Mouse (Mus musculus): ENCODE results near the gene Cux1.

DNA sequence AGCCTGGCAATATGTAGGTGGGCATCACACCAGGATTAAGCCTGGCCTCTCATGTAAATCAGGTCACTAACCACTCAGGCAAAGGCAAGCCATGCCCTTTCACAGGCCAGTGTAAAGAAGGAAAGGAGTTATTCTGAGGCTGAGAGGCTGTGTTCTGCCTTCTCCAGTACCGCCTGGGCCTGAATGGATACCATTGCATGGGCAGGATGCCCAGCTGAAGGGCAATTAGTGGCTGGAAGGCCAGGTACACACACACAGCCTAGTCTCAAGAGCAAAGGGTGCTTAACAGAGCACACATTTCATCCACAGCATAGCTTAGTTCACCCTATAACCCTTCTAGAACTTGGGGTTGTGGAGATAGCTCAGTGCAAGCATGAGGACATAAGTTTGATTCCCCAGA lies 36.4 kb downstream of the Cux1 start:
- TF ChIP-seq CTCF (IDR thresholded peaks at IDR 0.05; ENCODE audit: extremely low read depth, insufficient read depth, low read length), result no peak
- TF ChIP-seq POLR2A (IDR thresholded peaks at IDR 0.05; ENCODE audit: extremely low read depth, insufficient read depth, low read length), result no peak
